Mouse (Mus musculus) Patski (cell line): ENCODE data around the gene Coa6. TPM values are rescaled to one million over a fixed set of nuclear protein-coding genes. Genes with fewer than 3 reads are reported as not detected.

ENCODE experiments used
- ATAC-seq: fragments of 100-300 bp; one replicate; pipeline ENCODE4 v1.8.0; 2021
- CTCF ChIA-PET: fragments of 350-600 bp; sonication (Branson Sonifier 250); formaldehyde crosslinking; loops from one replicate; lab custom pipeline; 2022; ENCODE audit warnings: inconsistent platforms; lab: Charles Lee
- POLR2A ChIA-PET: fragments of 350-600 bp; sonication (Branson Sonifier 250); formaldehyde crosslinking; loops from one replicate; lab custom pipeline; 2022; ENCODE audit warnings: antibody characterized with exemption, inconsistent platforms; lab: Charles Lee
- DNase-seq: peaks from one replicate; pipeline ENCODE4 v3.0.0-alpha.2; 2011; ENCODE audit warnings: low read depth, low spot score
- H3K27me3 ChIP-seq: fragments of 371-371 bp; one replicate; pipeline ENCODE4 v1.5.1; 2021
- CTCF ChIP-seq: fragments of 100-300 bp; IDR thresholded peaks from one replicate; pipeline ENCODE4 v1.5.1; 2021
- in situ Hi-C: fragments of 300-500 bp; cut with MboI; formaldehyde crosslinking; loops from 3 replicates; pipeline ENCODE4 v1.11.1; 2018; ENCODE audit warnings: low pct_unique_long_range_greater_than_20kb, mixed read lengths
- polyA plus RNA-seq: library from polyadenylated mRNA; unstranded; gene quantifications from one replicate; pipeline ENCODE4 v1.2.3, GENCODE M21; 2021

Coa6 gene
- 53.8 TPM for polyA plus RNA-seq

- H3K27me3 ChIP-seq: no peaks in the 10 kb centered on the region
- POLR2A ChIA-PET: interaction anchor here (0.6 kb wide), 1 partner anchor 66 kb away, joined by 4 read pairs; no protein-coding TSS in a partner anchor
- ATAC-seq: peak; percentile 98
- DNase-seq: peak; percentile 81
- in situ Hi-C loops: no loop called here
- CTCF ChIA-PET: interaction anchor here (0.9 to 1.5 kb wide), 3 partner anchors 9 to 125 kb away, joined by 3 to 4 read pairs (median 3); no protein-coding TSS in a partner anchor
- no peak for TF ChIP-seq CTCF
Observed at GRCm38 (mm10) chr8:126422174-126422919, at the start of gene Coa6. TSS of gene Coa6 (plus strand) at chr8:126422515.

GRCm38 (mm10) chr8:126379580-126379979 lies 42.7 kb upstream of the Coa6 start:
- ChIA-PET POLR2A (interaction anchor here (0.8 kb wide), 1 partner anchor 10 kb away, joined by 3 read pairs; no protein-coding TSS in a partner anchor), CTCF (interaction anchor here (0.8 to 1.6 kb wide), 2 partner anchors 9 to 26 kb away, joined by 3 to 4 read pairs; no protein-coding TSS in a partner anchor)

GRCm38 (mm10) chr8:126380141-126380540 lies 42.2 kb upstream of the Coa6 start:
- TF ChIP-seq CTCF: no peak
- CTCF ChIA-PET: interaction anchor here (1.6 kb wide), 1 partner anchor 10 kb away, joined by 4 read pairs; no protein-coding TSS in a partner anchor
- in situ Hi-C loops: no loop called here
- POLR2A ChIA-PET: interaction anchor here (0.8 kb wide), 1 partner anchor 10 kb away, joined by 3 read pairs; no protein-coding TSS in a partner anchor
- H3K27me3 ChIP-seq: no peaks in the 10 kb centered on the region
- ATAC-seq: no peak
- no peak for DNase-seq

More at GRCm38 (mm10) chr8:126379580-126379979, 42.7 kb upstream of the Coa6 start:
- TF ChIP-seq CTCF: no peak
- ATAC-seq: no peak
- H3K27me3 ChIP-seq: no peaks in the 10 kb centered on the region
- DNase-seq: no peak
- in situ Hi-C loops: no loop called here

DNA sequence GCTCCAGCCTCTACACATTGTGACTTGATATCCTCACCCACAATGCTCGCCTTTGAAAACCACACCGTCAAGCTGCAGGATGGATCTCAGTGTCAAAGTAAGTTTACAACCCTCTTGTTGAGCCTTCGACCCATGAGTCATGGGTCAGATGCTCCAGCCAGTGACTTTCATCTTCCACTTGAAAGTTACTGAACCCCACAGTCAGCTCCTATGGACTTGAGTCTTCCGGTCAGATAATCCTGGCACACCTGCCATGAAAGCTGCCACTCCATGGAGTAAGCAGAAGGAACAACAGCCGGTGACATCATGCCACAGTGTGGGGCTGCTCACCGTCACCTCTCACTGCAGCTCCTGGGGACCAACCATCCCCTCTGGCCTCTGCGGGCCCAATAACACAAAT lies 41.0 kb upstream of the Coa6 start:
- no peaks in the 10 kb centered on the region for H3K27me3 ChIP-seq
- DNase-seq (no peak), ATAC-seq (no peak)
- in situ Hi-C loops: no loop called here
- TF ChIP-seq CTCF: no peak
- ChIA-PET CTCF (interaction anchor here (0.9 to 3.2 kb wide), 5 partner anchors 9 to 84 kb away, joined by 3 to 10 read pairs (median 4); no protein-coding TSS in a partner anchor), POLR2A (no interaction called here)

GRCm38 (mm10) chr8:126382216-126382615 lies 40.1 kb upstream of the Coa6 start:
- H3K27me3 ChIP-seq: no peaks in the 10 kb centered on the region
- ATAC-seq: no peak
- DNase-seq: no peak
- POLR2A ChIA-PET: interaction anchor here (1.1 kb wide), 1 partner anchor 116 kb away, joined by 3 read pairs; no protein-coding TSS in a partner anchor
- no peak for TF ChIP-seq CTCF
- in situ Hi-C loops: no loop called here
- CTCF ChIA-PET: interaction anchor here (1.1 to 4.3 kb wide), 12 partner anchors 8 to 115 kb away, joined by 3 to 23 read pairs (median 4); partner anchors contain the start of gene Slc35f3

DNA sequence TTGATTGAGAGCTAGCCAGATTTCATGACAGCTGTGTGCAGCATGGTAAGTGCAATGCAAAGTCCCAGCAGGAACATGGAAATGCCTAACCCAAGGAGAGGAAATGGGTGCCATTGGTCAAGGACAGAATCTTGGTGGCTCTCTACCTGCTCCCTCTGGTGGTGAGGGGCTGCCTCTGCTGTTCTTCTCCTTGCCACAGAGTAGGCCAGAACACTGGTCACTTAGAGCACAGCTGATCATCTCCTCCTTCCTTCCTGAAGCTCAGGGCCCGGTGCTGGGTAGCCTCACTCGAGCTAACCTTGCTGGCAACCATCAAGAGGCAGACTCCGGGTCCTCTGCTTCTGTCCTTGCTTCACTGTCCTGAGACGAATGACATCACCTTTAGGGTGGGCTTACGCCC lies 39.6 kb upstream of the Coa6 start:
- no peak for DNase-seq
- TF ChIP-seq CTCF: peak; percentile 75
- ChIA-PET POLR2A (interaction anchor here (1.1 kb wide), 1 partner anchor 116 kb away, joined by 3 read pairs; no protein-coding TSS in a partner anchor), CTCF (interaction anchor here (0.7 to 4.3 kb wide), 14 partner anchors 11 to 116 kb away, joined by 3 to 23 read pairs (median 4); partner anchors contain the start of gene Slc35f3)
- in situ Hi-C loops: no loop called here
- H3K27me3 ChIP-seq: no peaks in the 10 kb centered on the region
- no peak for ATAC-seq

DNA sequence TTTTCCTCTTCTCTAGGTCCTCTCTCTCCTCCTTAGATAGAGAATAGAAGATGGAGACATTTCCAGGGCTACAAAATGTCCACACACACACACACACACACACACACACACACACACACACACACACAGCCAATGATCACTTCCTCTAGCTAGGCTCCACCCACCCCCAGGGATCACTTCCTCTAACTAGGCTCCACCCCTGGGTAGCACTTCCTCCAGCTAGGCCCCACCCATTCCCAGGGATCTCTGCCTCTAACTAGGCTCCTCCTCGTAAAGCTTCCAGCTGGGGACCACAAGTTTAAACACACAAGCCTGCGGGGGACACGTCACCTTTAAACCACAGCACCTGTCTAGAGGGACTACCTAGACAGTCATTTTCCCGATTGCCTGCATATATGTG lies 34.7 kb upstream of the Coa6 start:
- DNase-seq (no peak), ATAC-seq (no peak)
- in situ Hi-C loops: no loop called here
- ChIA-PET CTCF (interaction anchor here (0.9 to 1.0 kb wide), 2 partner anchors 29 to 44 kb away, joined by 3 read pairs; no protein-coding TSS in a partner anchor), POLR2A (interaction anchor here (0.5 kb wide), 1 partner anchor 13 kb away, joined by 4 read pairs; no protein-coding TSS in a partner anchor)
- H3K27me3 ChIP-seq: no peaks in the 10 kb centered on the region
- no peak for TF ChIP-seq CTCF

DNA sequence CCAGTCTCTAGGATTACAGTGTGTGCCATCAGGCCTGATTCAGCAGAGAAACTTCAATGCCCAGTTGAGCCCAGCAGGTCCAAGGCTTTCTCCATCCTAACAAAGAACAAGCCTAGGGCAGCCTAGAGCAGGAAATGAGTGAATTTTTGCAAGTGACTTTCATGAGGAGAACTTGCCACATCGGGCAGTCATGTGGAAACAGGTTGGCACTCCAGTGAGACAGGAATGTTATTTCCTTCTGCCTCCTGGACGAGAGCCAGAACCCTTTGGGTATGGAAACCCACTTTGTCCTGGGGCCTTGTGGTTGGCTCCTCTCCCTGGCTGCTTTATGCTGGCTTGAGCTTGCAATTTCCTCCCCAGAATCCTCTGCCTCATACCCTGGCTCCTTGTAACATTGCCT lies 30.8 kb upstream of the Coa6 start:
- ATAC-seq (peak; percentile 86), DNase-seq (peak; percentile 96)
- TF ChIP-seq CTCF: no peak
- H3K27me3 ChIP-seq: no peaks in the 10 kb centered on the region
- POLR2A ChIA-PET: interaction anchor here (0.6 to 1.2 kb wide), 2 partner anchors 32 to 84 kb away, joined by 3 read pairs; no protein-coding TSS in a partner anchor
- CTCF ChIA-PET: interaction anchor here (1.4 to 1.7 kb wide), 3 partner anchors 14 to 95 kb away, joined by 3 to 4 read pairs (median 3); no protein-coding TSS in a partner anchor
- in situ Hi-C loops: no loop called here

DNA sequence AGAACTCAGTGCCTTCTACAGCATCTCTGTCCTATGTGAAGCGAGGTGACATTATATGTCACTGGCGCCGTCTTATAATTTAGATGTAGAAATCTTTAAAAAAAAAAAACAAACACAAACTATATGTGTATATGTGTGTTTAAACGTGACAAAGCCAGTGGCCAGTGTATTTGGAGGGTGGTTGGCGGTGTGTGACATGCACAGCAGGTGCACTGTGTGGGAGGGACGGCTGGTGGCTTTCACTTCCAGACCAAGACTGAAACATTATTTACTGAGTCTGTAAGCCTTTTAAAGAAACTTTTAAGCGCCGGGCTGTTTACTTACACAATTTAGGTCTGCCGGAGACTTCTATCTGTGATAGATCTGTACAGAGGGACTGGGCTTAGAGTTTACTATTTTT lies 26.9 kb upstream of the Coa6 start:
- in situ Hi-C loops: no loop called here
- no peak for ATAC-seq

DNA sequence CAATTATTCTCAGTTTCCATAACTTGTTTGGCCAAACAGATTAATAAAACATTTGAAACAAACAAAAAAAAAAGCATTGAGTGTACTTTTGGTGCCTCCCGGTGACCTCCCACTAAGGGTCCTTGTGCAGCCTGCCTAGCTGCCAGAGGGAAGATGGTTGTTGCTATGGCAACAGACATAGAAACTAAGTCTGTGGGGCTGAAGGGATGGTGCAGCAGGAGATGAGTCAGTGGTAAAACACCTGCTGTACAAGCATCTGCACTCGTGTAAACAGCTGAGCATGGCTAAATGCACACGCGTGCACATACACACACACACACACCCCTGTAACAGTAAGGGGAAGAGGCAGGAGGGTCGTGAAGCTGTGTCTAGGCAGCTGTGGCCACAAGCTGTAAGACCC lies 26.4 kb upstream of the Coa6 start:
- ATAC-seq (no peak), DNase-seq (no peak)
- H3K27me3 ChIP-seq: no peaks in the 10 kb centered on the region
- ChIA-PET POLR2A (interaction anchor here (0.6 kb wide), 1 partner anchor 78 kb away, joined by 3 read pairs; no protein-coding TSS in a partner anchor), CTCF (interaction anchor here (0.9 to 1.5 kb wide), 2 partner anchors 99 to 129 kb away, joined by 3 read pairs; no protein-coding TSS in a partner anchor)
- TF ChIP-seq CTCF: no peak
- in situ Hi-C loops: no loop called here

More for the DNA sequence above, 26.9 kb upstream of the Coa6 start:
- no peak for TF ChIP-seq CTCF
- no peak for DNase-seq
- ChIA-PET CTCF (no interaction called here), POLR2A (no interaction called here)
- no peaks in the 10 kb centered on the region for H3K27me3 ChIP-seq
